Mouse (Mus musculus): ENCODE data around the gene Itgad. TPM values are rescaled to one million over a fixed set of nuclear protein-coding genes. Genes with fewer than 3 reads are reported as not detected.

Itgad gene
- total and polyA plus RNA-seq, 3 experiments: not detected

DNA sequence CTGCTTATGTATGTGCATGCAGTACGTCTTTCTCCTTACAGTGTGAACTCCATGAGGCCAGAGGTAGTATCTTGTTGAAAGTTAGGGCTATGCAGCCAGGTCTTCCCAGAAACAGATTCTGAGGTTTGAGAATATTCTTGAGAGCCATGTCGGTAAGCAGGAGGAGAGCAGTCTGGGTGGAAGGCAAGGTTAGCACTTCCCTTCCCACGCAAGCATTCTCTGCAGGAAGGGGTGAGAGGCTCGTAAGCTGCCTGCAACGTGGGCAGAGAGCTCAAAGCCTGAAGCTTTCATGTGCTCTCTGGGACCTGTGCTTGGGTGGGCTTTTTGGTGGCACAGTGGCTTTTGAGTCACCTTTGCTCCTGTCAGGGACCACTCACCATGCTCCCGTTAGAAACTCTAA lies 26.4 kb downstream of the Itgad start:
- H3K36me3 ChIP-seq (ENCODE audit: control insufficient read depth in 1 of 2, insufficient read depth in 2 of 2, low read length in 2 of 2): no peaks in the 10 kb centered on the region
- no peak for DNase-seq (ENCODE audit: low read depth, low spot score)
- peaks cover 0 to 11% of the 10 kb centered on the region in 2 experiments; a peak in 3 of 4 replicates for H3K27me3 ChIP-seq (ENCODE audit: control insufficient read depth in 1 of 2, insufficient read depth in 2 of 2, low read length in 2 of 2)
- H3K27ac ChIP-seq (ENCODE audit: control insufficient read depth, low read depth, low read length): no peak overlapping the region
- no peaks in the 10 kb centered on the region for H3K9me3 ChIP-seq (replicated peaks; ENCODE audit: insufficient read depth, low read length)
- no peaks in the 10 kb centered on the region for H3K4me1 ChIP-seq (ENCODE audit: control insufficient read depth in 1 of 2, insufficient read depth in 2 of 2, low read length in 2 of 2)
- H3K9ac ChIP-seq (ENCODE audit: control insufficient read depth, low read depth, low read length, poor library complexity, severe bottlenecking): no peak overlapping the region
- H3K79me2 ChIP-seq (ENCODE audit: control insufficient read depth, insufficient read depth, low read length, poor library complexity): no peaks in the 10 kb centered on the region
- no peak for TF ChIP-seq TBP (IDR thresholded peaks at IDR 0.05; ENCODE audit: low read depth, low read length)
- TF ChIP-seq CTCF (IDR thresholded peaks at IDR 0.05 in 2 of 3, conservative IDR thresholded peaks at IDR 0.05 in 1 of 3; ENCODE audit: control insufficient read depth in 1 of 3, insufficient read depth in 1 of 3, low read depth in 2 of 3, low read length in 3 of 3, poor library complexity in 1 of 3, severe bottlenecking in 1 of 3): no peak
- TF ChIP-seq USF2 (IDR thresholded peaks at IDR 0.05; ENCODE audit: borderline replicate concordance in 1 of 2, insufficient read depth in 1 of 2, low read depth in 1 of 2, low read length in 2 of 2): no peak
- TF ChIP-seq NRF1 (IDR thresholded peaks at IDR 0.05; ENCODE audit: insufficient read depth, low read depth, low read length, poor library complexity, severe bottlenecking): no peak
- TF ChIP-seq USF1 (IDR thresholded peaks at IDR 0.05; ENCODE audit: low read depth, low read length): no peak
- TF ChIP-seq ELF1 (IDR thresholded peaks at IDR 0.05; ENCODE audit: low read depth, low read length): no peak
- no peak for TF ChIP-seq EP300 (IDR thresholded peaks at IDR 0.05; ENCODE audit: low read depth in 1 of 2, low read length in 2 of 2)
- TF ChIP-seq MAFK (IDR thresholded peaks at IDR 0.05; ENCODE audit: borderline replicate concordance, low read depth, low read length): no peak
- TF ChIP-seq CHD1 (IDR thresholded peaks at IDR 0.05; ENCODE audit: low read depth, low read length): no peak
- TF ChIP-seq ZMIZ1 (IDR thresholded peaks at IDR 0.05; ENCODE audit: low read depth, low read length): no peak
- TF ChIP-seq CHD2 (IDR thresholded peaks at IDR 0.05; ENCODE audit: low read length): no peak
- TF ChIP-seq ETS1 (IDR thresholded peaks at IDR 0.05; ENCODE audit: low read depth, low read length): no peak
- TF ChIP-seq ZKSCAN1 (IDR thresholded peaks at IDR 0.05; ENCODE audit: low read depth, low read length): no peak
- no peak for TF ChIP-seq MEF2A (IDR thresholded peaks at IDR 0.05; ENCODE audit: extremely low read depth, insufficient replicate concordance, low read depth, low read length, poor library complexity, severe bottlenecking)
- TF ChIP-seq MYB (IDR thresholded peaks at IDR 0.05; ENCODE audit: low read depth, low read length): no peak
- TF ChIP-seq GATA1 (IDR thresholded peaks at IDR 0.05; ENCODE audit: low read depth, low read length): no peak
- TF ChIP-seq POLR2A (IDR thresholded peaks at IDR 0.05; ENCODE audit: control insufficient read depth in 1 of 2, insufficient read depth in 1 of 2, low read depth in 1 of 2, low read length in 2 of 2, poor library complexity in 1 of 2): no peak
- TF ChIP-seq UBTF (IDR thresholded peaks at IDR 0.05; ENCODE audit: borderline replicate concordance, insufficient read depth, low read depth, low read length): no peak
- no peak overlapping the region for H3K4me3 ChIP-seq (ENCODE audit: control insufficient read depth in 1 of 2, insufficient read depth in 1 of 2, low read depth in 2 of 2, low read length in 2 of 2)

DNA sequence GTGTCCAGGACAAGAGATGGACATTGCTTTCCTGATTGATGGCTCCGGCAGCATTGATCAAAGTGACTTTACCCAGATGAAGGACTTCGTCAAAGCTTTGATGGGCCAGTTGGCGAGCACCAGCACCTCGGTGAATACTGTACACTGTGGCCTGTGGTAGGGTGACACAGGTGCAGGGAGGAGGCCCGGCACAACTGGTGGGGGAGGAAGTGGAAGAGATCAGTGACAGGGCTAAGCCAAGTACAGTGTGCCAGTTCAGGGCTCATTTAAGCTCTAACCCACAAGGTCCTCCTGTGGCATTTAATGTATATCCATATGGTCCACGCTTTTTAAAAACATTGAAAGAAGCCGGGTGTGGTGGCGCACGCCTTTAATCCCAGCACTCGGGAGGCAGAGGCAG lies 27.5 kb downstream of the Itgad start:
- Histone ChIP-seq H3K9ac (ENCODE audit: control insufficient read depth, low read depth, low read length, poor library complexity, severe bottlenecking) (no peak overlapping the region), H3K9me3 (replicated peaks; ENCODE audit: insufficient read depth, low read length) (no peaks in the 10 kb centered on the region), H3K4me3 (ENCODE audit: control insufficient read depth in 1 of 2, insufficient read depth in 1 of 2, low read depth in 2 of 2, low read length in 2 of 2) (no peak overlapping the region), H3K36me3 (ENCODE audit: control insufficient read depth in 1 of 2, insufficient read depth in 2 of 2, low read length in 2 of 2) (no peaks in the 10 kb centered on the region), H3K4me1 (ENCODE audit: control insufficient read depth in 1 of 2, insufficient read depth in 2 of 2, low read length in 2 of 2) (no peaks in the 10 kb centered on the region), H3K79me2 (ENCODE audit: control insufficient read depth, insufficient read depth, low read length, poor library complexity) (no peaks in the 10 kb centered on the region), H3K27ac (ENCODE audit: control insufficient read depth, low read depth, low read length) (no peak overlapping the region), H3K27me3 (ENCODE audit: control insufficient read depth in 1 of 2, insufficient read depth in 2 of 2, low read length in 2 of 2) (peaks cover 0 to 7% of the 10 kb centered on the region in 2 experiments; a peak in 3 of 4 replicates)
- DNase-seq (ENCODE audit: low read depth, low spot score): no peak
- TF ChIP-seq CHD1 (IDR thresholded peaks at IDR 0.05; ENCODE audit: low read depth, low read length): no peak
- TF ChIP-seq MXI1 (IDR thresholded peaks at IDR 0.05; ENCODE audit: low read depth, low read length): no peak
- no peak for TF ChIP-seq HCFC1 (IDR thresholded peaks at IDR 0.05; ENCODE audit: low read depth, low read length)
- no peak for TF ChIP-seq CHD2 (IDR thresholded peaks at IDR 0.05; ENCODE audit: low read length)

All from MEL (cell line).